Mouse (Mus musculus) embryonic facial prominence, embryonic 12.5 days (tissue): ENCODE measurements around the gene Pum1. TPM values are rescaled to one million over a fixed set of nuclear protein-coding genes. Genes with fewer than 3 reads are reported as not detected.
A peak's percentile ranks its signal among the peaks of the same experiment; 100 is the strongest.
"Not testable (repeated sequence)": the region's sequence is repeated elsewhere in the genome, so short reads cannot be mapped to it uniquely, and the experiment has no call there.

ENCODE experiments used
- ATAC-seq: fragments of 200-750 bp; cut with Nextera tagmentation; 2 replicates; pipeline ENCODE4 v1.8.0; 2017; ENCODE audit not compliant: insufficient number of reproducible peaks, insufficient read depth, low FRiP score, low TSS enrichment
- H3K27ac ChIP-seq: fragments of 300-500 bp; sonication (generic); 2 replicates; pipeline ENCODE4 v1.5.1; 2016; ENCODE audit warnings: mild to moderate bottlenecking
- H3K27me3 ChIP-seq: fragments of 300-500 bp; sonication (generic); 2 replicates; pipeline ENCODE4 v1.6.1; 2016; ENCODE audit warnings: mild to moderate bottlenecking, moderate library complexity
- H3K36me3 ChIP-seq: fragments of 300-500 bp; sonication (generic); 2 replicates; pipeline ENCODE4 v1.6.1; 2016; ENCODE audit warnings: mild to moderate bottlenecking
- H3K4me1 ChIP-seq: fragments of 300-500 bp; sonication (generic); 2 replicates; pipeline ENCODE4 v1.6.1; 2016
- H3K4me2 ChIP-seq: fragments of 300-500 bp; sonication (generic); replicated peaks from 2 replicates; pipeline ENCODE4 v1.6.1; 2016; ENCODE audit warnings: mild to moderate bottlenecking, moderate library complexity
- H3K4me3 ChIP-seq: fragments of 300-500 bp; sonication (generic); 2 replicates; pipeline ENCODE4 v1.5.1; 2016; ENCODE audit warnings: mild to moderate bottlenecking
- H3K9ac ChIP-seq: fragments of 300-500 bp; sonication (generic); 2 replicates; pipeline ENCODE4 v1.6.1; 2016; ENCODE audit warnings: mild to moderate bottlenecking, moderate library complexity
- H3K9me3 ChIP-seq: fragments of 300-500 bp; sonication (generic); 2 replicates; pipeline ENCODE4 v1.6.1; 2016; ENCODE audit warnings: mild to moderate bottlenecking, moderate library complexity
- WGBS: fragments of 180-500 bp; shearing (Covaris S2); methylation state at CpG from one replicate; pipeline ENCODE4 v1.1.7; 2016; 5-methylcytosine and 5-hydroxymethylcytosine counted together
- polyA plus RNA-seq: library from polyadenylated mRNA; unstranded; fragments of >200 nt; fragmentation: Nextera tagmentation; extraction: Ambion mirVana; gene quantifications from 2 replicates; pipeline ENCODE4 v1.2.1, GENCODE M21; 2016

Pum1 gene
- polyA plus RNA-seq, 1 experiment from 2014 or later = 116 TPM

DNA sequence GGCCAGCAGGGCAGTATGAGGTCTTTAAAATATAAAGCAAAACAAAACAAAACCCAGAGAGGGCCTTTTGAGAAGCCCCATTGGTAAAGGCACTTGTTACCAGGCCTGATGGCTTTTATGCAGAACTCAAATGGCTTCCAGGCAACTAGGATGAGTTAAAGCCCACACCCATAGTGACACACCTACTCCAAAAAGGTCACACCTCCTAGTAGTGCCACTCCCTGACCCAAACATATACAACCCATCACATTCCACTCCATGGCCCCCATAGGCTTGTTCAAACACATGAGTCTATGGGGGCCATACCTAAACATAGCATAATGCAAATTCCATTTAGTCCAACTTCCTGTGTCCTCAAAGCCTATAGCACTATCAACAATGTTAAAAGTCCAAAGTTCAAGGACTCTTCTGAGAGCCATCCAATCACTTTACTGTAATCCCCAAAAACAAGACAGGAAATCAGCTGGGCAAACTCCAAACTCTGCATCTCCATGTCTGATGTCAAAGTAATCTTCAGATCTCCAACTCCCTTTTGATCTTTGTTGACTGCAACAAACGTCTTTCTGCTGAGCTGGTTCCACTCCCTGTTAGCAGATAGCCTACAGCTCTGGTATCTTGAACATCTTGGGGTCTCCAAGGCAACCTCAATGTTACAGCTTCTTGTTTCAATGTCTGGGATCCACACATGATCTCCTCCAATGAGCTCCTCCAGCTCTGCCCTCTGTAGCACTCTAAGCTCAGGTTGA, 5.1 kb upstream of the Pum1 start:
- H3K4me1 ChIP-seq = no peaks in the 10 kb centered on the region
- H3K27ac ChIP-seq = no peak overlapping the region
- H3K4me2 ChIP-seq = no peak overlapping the region
- ATAC-seq = no peak
- H3K4me3 ChIP-seq = no peak overlapping the region
- H3K9ac ChIP-seq = no peak overlapping the region
- no peaks in the 10 kb centered on the region for H3K36me3 ChIP-seq
- 23% methylated on average over 1 of the region's 1 CpGs for WGBS
- no peaks in the 10 kb centered on the region for H3K9me3 ChIP-seq
- H3K27me3 ChIP-seq = no peaks in the 10 kb centered on the region

DNA sequence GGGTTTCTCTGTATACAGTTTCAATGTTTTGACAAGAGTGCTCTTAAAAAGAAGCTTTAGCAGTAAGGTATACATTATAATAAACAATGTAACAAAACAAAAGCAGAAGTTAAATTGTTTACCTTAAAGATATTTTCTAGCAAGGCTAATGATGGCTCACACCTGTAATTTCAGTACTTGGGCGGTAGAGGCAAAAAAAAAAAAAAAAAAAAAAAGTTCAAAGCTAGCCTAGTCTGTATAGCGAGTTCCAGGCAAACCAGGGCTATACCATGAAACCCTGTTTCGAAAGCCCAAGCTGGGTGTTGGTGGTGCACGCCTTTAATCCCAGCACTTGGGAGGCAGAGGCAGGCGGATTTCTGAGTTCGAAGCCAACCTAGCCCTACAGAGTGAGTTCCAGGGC, 3.7 kb upstream of the Pum1 start:
- no peaks in the 10 kb centered on the region for H3K4me1 ChIP-seq
- no peaks in the 10 kb centered on the region for H3K9me3 ChIP-seq
- no peak for ATAC-seq
- no peak overlapping the region for H3K27ac ChIP-seq
- no peak overlapping the region for H3K4me2 ChIP-seq
- no peak overlapping the region for H3K9ac ChIP-seq
- H3K36me3 ChIP-seq = no peaks in the 10 kb centered on the region
- 80% methylated on average over 6 of the region's 6 CpGs for WGBS
- no peaks in the 10 kb centered on the region for H3K27me3 ChIP-seq
- H3K4me3 ChIP-seq = no peak overlapping the region

DNA sequence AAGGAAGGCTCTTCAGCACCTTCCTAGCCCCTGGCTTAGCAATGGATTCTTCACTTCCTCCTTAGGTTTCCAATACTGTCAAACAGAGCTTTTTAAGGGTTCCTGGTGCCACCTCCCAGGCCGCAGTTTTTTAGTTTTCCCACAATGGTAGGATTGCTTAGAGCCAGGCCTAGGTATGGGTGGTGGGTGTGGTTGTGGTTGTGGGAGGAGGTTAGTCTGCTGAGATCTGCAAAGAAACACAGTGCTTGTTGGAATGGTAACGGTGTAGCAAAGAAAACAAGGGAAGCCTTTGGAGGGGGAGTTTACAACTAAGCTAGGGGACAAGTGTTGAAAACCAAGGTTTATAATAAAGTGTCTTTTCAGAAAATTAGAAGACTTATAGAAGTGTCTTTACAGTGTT, 3.0 kb upstream of the Pum1 start:
- Histone ChIP-seq H3K4me2 (no peak overlapping the region), H3K27ac (no peak overlapping the region), H3K9ac (no peak overlapping the region), H3K4me1 (peaks cover 4% of the 10 kb centered on the region; the same call in 1 of the 2 replicates), H3K36me3 (no peaks in the 10 kb centered on the region), H3K27me3 (no peaks in the 10 kb centered on the region), H3K4me3 (no peak overlapping the region), H3K9me3 (no peaks in the 10 kb centered on the region)
- no peak for ATAC-seq
- WGBS = 80% methylated on average over 2 of the region's 2 CpGs

DNA sequence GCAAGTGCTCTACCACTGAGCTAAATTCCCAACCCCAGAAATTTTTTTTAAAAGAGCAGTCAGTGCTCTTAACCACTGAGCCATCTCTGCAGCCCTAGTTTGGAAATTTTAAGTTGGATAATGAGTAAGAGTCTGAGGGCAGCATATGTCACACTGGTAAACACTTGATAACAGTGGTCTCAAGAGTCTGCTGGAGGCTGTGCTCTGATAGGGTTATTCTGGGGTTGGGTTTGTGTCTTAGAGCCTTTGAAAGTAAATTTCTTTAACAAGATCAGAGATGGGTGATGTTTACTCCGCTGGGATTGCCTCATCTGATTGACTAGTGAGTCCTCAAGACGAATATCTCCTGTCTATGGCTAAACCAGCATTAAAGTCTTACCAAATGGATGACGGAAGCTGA, 2.0 kb upstream of the Pum1 start:
- H3K4me1 ChIP-seq = peaks cover 9% of the 10 kb centered on the region; the same call in 1 of the 2 replicates
- H3K27ac ChIP-seq = no peak overlapping the region
- no peaks in the 10 kb centered on the region for H3K27me3 ChIP-seq
- WGBS = 92% methylated on average over 3 of the region's 3 CpGs
- no peak overlapping the region for H3K4me3 ChIP-seq
- H3K4me2 ChIP-seq = no peak overlapping the region
- ATAC-seq = no peak
- no peak overlapping the region for H3K9ac ChIP-seq
- H3K36me3 ChIP-seq = no peaks in the 10 kb centered on the region
- no peaks in the 10 kb centered on the region for H3K9me3 ChIP-seq

DNA sequence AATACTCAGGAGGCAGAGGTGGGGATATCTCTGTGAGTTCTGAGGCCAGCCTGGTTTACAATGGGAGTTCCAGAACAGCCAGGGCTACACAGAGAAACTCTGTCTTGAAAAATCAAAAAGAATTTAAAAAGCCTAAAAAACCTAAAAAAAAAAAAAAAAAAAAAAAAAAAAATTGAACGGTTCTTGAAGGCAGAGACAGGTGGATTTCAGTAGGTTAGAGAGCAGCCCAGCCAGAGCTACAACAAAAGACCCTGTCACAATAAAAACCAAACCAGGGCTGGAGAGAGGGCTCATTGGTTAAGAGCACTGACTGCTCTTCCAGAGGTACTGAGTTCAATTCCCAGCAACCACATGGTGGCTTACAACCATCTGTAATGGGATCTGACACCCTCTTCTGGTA, 816 bp upstream of the Pum1 start:
- H3K4me1 ChIP-seq = peaks cover 15% of the 10 kb centered on the region
- not testable (repeated sequence) for H3K4me3 ChIP-seq, H3K27me3 ChIP-seq, ATAC-seq, H3K9ac ChIP-seq, H3K36me3 ChIP-seq, H3K4me2 ChIP-seq, H3K9me3 ChIP-seq
- 0 out of 2 replicates have a peak overlapping the region, but pooled peaks have one; percentile 97 for H3K27ac ChIP-seq
- WGBS = 100% methylated on average over 1 of the region's 1 CpGs

DNA sequence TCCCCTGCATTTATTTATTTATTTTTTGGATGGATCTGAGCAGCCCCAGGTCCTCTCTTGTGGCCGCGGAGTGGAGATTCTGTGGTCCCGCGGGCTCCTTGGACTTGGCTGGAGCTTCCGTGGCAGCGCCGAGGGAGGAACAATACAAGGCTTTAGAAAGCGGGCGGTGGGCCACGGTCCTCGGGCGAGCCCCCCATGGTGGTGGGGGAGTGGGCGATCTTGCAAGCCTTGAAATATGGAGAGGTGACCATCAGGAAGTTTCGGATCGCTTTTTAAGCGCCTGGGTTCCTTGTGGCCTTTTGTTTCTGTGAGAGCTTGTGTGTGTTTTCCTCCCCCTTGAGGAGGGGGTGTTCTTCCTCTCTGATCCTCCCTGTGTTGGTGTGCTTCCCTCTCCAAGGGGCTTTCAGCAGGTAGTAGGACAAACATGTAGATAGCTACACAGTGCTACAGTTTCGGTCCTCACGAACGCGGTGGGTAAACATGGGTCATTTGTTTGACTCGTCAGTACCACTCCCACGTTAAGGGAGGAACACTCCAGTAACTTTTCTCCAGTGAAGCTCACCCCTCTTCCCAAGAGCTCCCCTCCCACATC, 785 bp downstream of the Pum1 start:
- WGBS = under 1% methylated on average over 22 of the region's 22 CpGs
- ATAC-seq = peak; percentile 45; the same call in 1 of the 2 replicates
- Histone ChIP-seq H3K9ac (peak overlapping the region; percentile 95), H3K4me3 (peak overlapping the region; percentile 93), H3K9me3 (no peaks in the 10 kb centered on the region), H3K27ac (peak overlapping the region; percentile 97), H3K36me3 (peaks cover under 1% of the 10 kb centered on the region), H3K4me1 (peaks cover 27% of the 10 kb centered on the region), H3K27me3 (no peaks in the 10 kb centered on the region), H3K4me2 (peak overlapping the region; percentile 69)

DNA sequence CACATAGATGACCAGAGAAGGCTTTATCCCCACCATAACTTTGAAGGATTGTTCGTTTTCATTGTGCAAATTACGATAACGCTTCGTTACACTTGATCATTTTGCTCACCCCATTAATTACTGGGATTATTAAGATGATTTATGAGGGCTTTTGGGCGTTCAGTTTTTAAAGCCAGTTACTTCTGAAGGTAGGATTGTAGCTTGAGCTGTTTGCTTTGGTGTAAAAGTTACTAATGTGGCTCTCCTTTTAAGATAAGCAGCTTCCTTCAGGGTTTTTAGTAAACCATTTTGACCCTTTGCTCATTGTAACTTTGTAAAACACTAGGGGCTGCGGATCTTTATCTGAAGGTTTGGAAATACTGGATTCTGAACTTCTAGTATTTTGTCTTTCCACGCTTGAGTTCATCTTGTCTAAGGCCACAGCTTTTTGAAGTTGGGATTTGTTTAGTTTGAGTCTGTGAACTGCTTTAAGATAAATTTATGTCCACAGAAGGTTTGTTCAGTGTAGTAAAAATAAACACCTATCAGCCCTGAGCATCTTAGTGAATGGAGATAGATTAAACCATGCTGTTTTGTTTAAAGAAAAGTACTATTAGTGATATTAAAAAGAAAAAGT, 1.4 kb downstream of the Pum1 start:
- Histone ChIP-seq H3K27me3 (no peaks in the 10 kb centered on the region), H3K27ac (peak overlapping the region; percentile 97), H3K4me2 (peak overlapping the region; percentile 69), H3K4me1 (peaks cover 30% of the 10 kb centered on the region), H3K36me3 (peaks cover 5% of the 10 kb centered on the region), H3K9ac (peak overlapping the region; percentile 95), H3K9me3 (no peaks in the 10 kb centered on the region), H3K4me3 (peak overlapping the region; percentile 93)
- no peak for ATAC-seq
- 5% methylated on average over 7 of the region's 7 CpGs for WGBS

DNA sequence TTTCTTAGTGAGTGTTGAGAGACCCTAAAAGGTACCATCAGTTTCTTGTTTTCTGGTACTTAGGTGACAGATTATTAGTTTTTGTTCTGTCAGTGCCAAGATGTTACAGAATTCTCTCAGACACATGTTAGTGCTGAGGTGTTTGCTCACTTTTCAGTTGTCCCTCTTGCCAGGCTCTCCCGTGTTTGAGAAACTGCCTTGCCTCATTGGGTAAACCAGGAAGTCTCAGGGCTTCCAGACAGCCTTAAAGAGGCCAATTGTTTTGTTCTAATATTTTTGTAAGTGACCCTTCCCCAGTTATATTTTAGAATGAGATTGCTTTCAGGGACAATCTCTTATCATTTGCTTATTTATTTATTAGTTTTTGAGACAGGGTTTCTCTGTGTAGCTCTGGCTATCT, 2.1 kb downstream of the Pum1 start:
- Histone ChIP-seq H3K36me3 (peaks cover 5% of the 10 kb centered on the region), H3K4me3 (peak overlapping the region; percentile 93), H3K4me1 (peaks cover 30% of the 10 kb centered on the region), H3K27me3 (no peaks in the 10 kb centered on the region), H3K9ac (peak overlapping the region; percentile 95; the same call in 1 of the 2 replicates), H3K4me2 (peak overlapping the region; percentile 69), H3K27ac (no peak overlapping the region), H3K9me3 (no peaks in the 10 kb centered on the region)
- ATAC-seq = no peak
- WGBS = 13% methylated on average over 1 of the region's 1 CpGs

DNA sequence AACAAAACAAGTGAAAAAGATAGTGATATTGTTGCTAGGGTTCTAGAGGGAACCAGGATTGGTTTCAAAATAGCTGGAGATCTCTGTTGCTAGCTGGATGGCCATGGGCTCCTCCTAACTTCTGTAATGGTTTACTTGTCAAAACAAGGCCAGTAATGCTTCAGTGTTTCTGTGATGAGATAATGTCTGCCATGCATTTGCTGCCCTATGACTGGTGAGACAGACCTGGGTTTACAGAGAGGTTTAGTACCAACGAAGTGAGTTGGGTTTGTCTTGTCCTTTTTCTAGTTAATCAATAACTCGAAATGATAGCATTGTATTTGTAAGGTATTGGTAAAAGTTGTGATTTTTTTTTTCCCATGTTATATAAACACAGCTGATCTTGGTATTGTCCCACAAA, 4.6 kb downstream of the Pum1 start:
- Histone ChIP-seq H3K27me3 (no peaks in the 10 kb centered on the region), H3K9me3 (no peaks in the 10 kb centered on the region), H3K27ac (no peak overlapping the region), H3K9ac (no peak overlapping the region), H3K4me1 (peaks cover 30% of the 10 kb centered on the region), H3K4me3 (no peak overlapping the region), H3K36me3 (peaks cover 29% of the 10 kb centered on the region), H3K4me2 (0 out of 2 replicates have a peak overlapping the region, but pooled peaks have one; percentile 16)
- WGBS = 81% methylated on average over 2 of the region's 2 CpGs
- no peak for ATAC-seq

DNA sequence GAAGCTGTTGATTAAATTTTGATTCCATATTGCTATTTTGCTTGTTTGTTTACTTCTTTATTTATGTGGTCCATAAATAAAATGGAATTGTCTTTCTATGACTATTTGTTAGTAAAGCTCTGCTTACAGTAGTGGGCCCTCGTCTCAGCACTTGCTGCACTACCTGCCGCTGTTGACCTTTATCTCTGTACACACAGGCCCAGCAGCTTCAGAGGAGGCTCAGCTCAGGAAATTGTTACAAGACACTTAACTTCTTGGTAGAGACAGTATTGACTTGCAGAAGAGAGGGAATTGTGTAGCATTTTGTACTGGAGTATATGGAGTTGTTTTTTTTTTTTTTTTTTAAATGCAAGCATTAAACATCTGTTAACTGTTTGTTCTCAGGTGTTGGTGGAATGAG, 5.4 kb downstream of the Pum1 start:
- 52% methylated on average over 2 of the region's 2 CpGs for WGBS
- 0 out of 2 replicates have a peak overlapping the region, but pooled peaks have one; percentile 17 for H3K4me2 ChIP-seq
- H3K27me3 ChIP-seq = no peaks in the 10 kb centered on the region
- no peak overlapping the region for H3K4me3 ChIP-seq
- no peak overlapping the region for H3K9ac ChIP-seq
- no peaks in the 10 kb centered on the region for H3K9me3 ChIP-seq
- H3K4me1 ChIP-seq = peaks cover 30% of the 10 kb centered on the region
- H3K36me3 ChIP-seq = peaks cover 37% of the 10 kb centered on the region
- no peak for ATAC-seq
- no peak overlapping the region for H3K27ac ChIP-seq

DNA sequence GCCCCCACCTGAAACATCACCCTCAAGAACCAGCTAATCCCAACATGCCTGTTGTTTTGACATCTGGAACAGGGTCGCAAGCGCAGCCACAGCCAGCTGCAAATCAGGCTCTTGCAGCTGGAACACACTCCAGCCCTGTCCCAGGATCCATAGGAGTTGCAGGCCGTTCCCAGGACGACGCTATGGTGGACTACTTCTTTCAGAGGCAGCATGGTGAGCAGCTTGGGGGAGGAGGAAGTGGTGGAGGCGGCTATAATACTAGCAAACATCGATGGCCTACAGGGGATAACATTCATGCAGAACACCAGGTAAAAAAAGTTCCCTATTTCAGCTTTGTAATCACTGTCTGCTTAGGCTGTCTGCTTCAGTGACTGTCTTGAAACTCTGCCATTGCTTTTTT, 5.9 kb downstream of the Pum1 start:
- H3K4me1 ChIP-seq = peaks cover 30% of the 10 kb centered on the region
- 0 out of 2 replicates have a peak overlapping the region, but pooled peaks have one; percentile 21 for H3K4me2 ChIP-seq
- WGBS = 59% methylated on average over 7 of the region's 7 CpGs
- no peak overlapping the region for H3K9ac ChIP-seq
- no peak for ATAC-seq
- peaks cover 42% of the 10 kb centered on the region for H3K36me3 ChIP-seq
- no peak overlapping the region for H3K27ac ChIP-seq
- H3K9me3 ChIP-seq = no peaks in the 10 kb centered on the region
- H3K27me3 ChIP-seq = no peaks in the 10 kb centered on the region
- no peak overlapping the region for H3K4me3 ChIP-seq

DNA sequence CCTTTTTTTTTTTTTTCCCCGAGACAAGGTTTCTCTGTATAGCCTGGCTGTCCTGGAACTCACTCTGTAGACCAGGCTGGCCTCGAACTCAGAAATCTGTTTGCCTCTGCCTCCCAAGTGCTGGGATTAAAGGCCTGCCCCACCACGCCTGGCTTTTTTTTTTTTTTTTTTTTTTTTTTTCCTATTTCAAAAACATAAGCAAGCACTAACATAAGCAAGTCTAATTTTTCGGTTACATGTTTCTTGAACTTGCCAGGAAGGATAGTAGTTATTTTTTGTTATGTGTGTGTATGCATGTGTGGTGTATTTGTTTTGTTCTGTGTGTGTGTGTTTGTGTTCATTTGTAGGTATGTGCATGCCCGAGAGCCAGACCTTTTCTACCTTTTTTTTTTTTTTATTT, 6.9 kb downstream of the Pum1 start:
- WGBS = 86% methylated on average over 5 of the region's 5 CpGs
- not testable (repeated sequence) for H3K27me3 ChIP-seq, H3K4me2 ChIP-seq, H3K27ac ChIP-seq, H3K4me3 ChIP-seq, H3K9ac ChIP-seq, H3K9me3 ChIP-seq, ATAC-seq
- Histone ChIP-seq H3K36me3 (peaks cover 45% of the 10 kb centered on the region), H3K4me1 (peaks cover 27% of the 10 kb centered on the region)
